Mouse (Mus musculus) kidney, adult 2 months (tissue): ENCODE results near the gene Dohh. TPM values are rescaled to one million over a fixed set of nuclear protein-coding genes. Genes with fewer than 3 reads are reported as not detected.

ENCODE experiments used
- DNase-seq: peaks from one replicate; pipeline ENCODE4 v3.0.0; 2021
- H3K27ac ChIP-seq: fragments of 200-500 bp; 2 replicates; pipeline ENCODE4 v1.5.1; 2012; ENCODE audit warnings: low read depth, low read length, control low read depth, inconsistent platforms; ENCODE audit not compliant: insufficient read depth
- H3K27me3 ChIP-seq: fragments of 200-500 bp; replicated peaks from 2 replicates; pipeline ENCODE4 v1.6.1; 2012; ENCODE audit warnings: mild to moderate bottlenecking, moderate library complexity, low read length, inconsistent platforms; ENCODE audit not compliant: control insufficient read depth, insufficient read depth
- H3K36me3 ChIP-seq: fragments of 200-500 bp; 2 replicates; pipeline ENCODE4 v1.6.1; 2012; ENCODE audit warnings: mild to moderate bottlenecking, moderate library complexity, low read length, inconsistent platforms; ENCODE audit not compliant: control insufficient read depth, insufficient read depth
- H3K4me1 ChIP-seq: fragments of 200-500 bp; 2 replicates; pipeline ENCODE4 v1.6.1; 2011; ENCODE audit warnings: low read length; ENCODE audit not compliant: control insufficient read depth, insufficient read depth
- H3K4me3 ChIP-seq: fragments of 200-500 bp; 2 replicates; pipeline ENCODE4 v1.5.1; 2011; ENCODE audit warnings: mild to moderate bottlenecking, low read depth, low read length, control low read depth; ENCODE audit not compliant: insufficient read depth
- CTCF ChIP-seq: fragments of 200-500 bp; conservative IDR thresholded peaks from 2 replicates; pipeline ENCODE4 v1.5.1; 2011; ENCODE audit warnings: low read depth, mild to moderate bottlenecking, control low read depth, low read length, moderate library complexity, mixed read lengths; ENCODE audit not compliant: insufficient read depth, insufficient read length
- POLR2A ChIP-seq: fragments of 200-500 bp; IDR thresholded peaks from one replicate; pipeline ENCODE4 v1.6.1; 2011; ENCODE audit warnings: low read depth, low read length, control low read depth
- WGBS: fragments of 180-500 bp; shearing (Covaris S2); methylation state at CpG from one replicate; pipeline ENCODE4 v1.1.7; 2018; 5-methylcytosine and 5-hydroxymethylcytosine counted together
- polyA plus RNA-seq: library from polyadenylated mRNA; depleted of rRNA; stranded (reverse); fragments of >200 nt; gene quantifications from 2 replicates; pipeline ENCODE4 v1.2.3, GENCODE M21; 2012

Dohh gene
- polyA plus RNA-seq, 1 experiment = 60.6 TPM

DNA sequence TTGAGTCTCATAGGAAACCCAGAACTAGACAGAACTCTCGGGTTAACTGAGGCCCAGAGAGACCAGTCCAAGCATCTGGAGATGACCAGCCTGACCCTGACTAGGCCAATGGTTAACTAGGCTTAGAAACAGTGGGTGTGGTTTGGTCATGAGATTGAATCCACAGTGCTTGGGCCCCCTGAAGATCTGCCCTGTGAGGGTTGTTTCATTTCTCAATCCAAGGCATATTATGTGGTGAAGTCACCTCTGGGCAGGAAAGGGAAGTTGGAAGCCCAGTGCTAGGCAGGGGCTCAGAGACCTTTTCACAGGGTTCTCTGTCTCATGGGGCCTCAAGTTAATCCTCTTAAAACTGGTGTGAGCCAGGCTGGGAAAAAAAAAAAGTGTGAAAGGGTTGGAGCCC lies 25.4 kb upstream of the Dohh start:
- peak; percentile 76 for DNase-seq
- Histone ChIP-seq H3K4me3 (no peak overlapping the region), H3K36me3 (no peaks in the 10 kb centered on the region), H3K27me3 (no peaks in the 10 kb centered on the region), H3K27ac (no peak overlapping the region), H3K4me1 (peaks cover 21% of the 10 kb centered on the region)
- WGBS = 38% methylated on average over 1 of the region's 1 CpGs
- TF ChIP-seq CTCF = no peak
- no peak for TF ChIP-seq POLR2A

DNA sequence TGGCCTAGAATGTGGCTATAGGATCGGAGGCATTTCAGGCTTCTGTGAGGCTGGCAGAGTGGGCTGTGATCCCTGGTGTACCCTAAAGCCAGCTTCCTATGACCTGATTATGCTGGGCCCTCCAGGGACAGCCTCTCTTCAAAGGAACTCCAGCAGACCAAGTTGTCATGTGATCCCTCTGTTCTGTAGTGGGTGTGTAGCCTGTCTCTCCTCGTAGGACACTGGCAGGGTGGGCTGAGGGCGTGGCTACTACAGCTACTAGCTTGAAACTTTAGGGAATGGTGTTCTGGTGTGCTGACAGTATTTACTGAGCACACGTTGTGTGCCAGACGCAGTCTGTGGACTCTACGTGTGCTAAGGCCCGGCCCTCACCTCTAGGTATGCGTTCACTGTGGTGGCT lies 23.5 kb upstream of the Dohh start:
- Histone ChIP-seq H3K4me3 (no peak overlapping the region), H3K36me3 (no peaks in the 10 kb centered on the region), H3K27ac (no peak overlapping the region), H3K27me3 (no peaks in the 10 kb centered on the region), H3K4me1 (peaks cover 21% of the 10 kb centered on the region)
- WGBS = 75% methylated on average over 8 of the region's 8 CpGs
- TF ChIP-seq POLR2A (no peak), CTCF (no peak)
- no peak for DNase-seq

DNA sequence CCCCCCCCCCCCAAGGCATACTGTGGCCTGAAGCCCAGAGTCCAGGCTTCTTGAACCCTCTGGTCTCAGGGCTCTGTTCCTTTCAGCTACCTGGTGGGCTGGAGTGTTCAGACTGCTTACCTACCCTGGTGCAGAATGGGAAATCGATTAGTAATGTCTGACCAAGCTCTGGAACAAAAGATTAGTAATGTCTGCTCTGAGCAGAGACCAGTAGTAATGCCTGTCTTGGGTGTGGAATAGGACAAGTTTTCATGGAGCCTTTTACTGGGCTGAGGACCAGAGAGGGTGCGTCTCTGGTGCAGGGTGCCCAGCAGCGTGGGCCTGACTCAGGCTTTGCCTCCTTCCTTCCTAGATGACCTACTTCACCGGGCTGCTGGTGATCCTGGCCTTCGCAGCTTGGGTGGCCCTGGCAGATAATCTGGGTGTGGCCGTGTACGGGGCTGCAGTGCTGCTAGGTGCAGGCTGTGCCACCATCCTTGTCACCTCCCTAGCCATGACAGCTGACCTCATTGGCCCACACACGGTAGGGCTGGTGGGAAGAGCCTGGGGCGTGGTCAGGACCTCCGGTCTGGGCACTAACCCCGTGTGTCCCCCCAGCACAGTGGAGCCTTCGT lies 21.8 kb upstream of the Dohh start:
- no peak for DNase-seq
- Histone ChIP-seq H3K27ac (no peak overlapping the region), H3K36me3 (no peaks in the 10 kb centered on the region), H3K4me1 (peaks cover 12% of the 10 kb centered on the region), H3K27me3 (no peaks in the 10 kb centered on the region), H3K4me3 (no peak overlapping the region)
- 84% methylated on average over 12 of the region's 12 CpGs for WGBS
- no peak for TF ChIP-seq POLR2A
- TF ChIP-seq CTCF = no peak

DNA sequence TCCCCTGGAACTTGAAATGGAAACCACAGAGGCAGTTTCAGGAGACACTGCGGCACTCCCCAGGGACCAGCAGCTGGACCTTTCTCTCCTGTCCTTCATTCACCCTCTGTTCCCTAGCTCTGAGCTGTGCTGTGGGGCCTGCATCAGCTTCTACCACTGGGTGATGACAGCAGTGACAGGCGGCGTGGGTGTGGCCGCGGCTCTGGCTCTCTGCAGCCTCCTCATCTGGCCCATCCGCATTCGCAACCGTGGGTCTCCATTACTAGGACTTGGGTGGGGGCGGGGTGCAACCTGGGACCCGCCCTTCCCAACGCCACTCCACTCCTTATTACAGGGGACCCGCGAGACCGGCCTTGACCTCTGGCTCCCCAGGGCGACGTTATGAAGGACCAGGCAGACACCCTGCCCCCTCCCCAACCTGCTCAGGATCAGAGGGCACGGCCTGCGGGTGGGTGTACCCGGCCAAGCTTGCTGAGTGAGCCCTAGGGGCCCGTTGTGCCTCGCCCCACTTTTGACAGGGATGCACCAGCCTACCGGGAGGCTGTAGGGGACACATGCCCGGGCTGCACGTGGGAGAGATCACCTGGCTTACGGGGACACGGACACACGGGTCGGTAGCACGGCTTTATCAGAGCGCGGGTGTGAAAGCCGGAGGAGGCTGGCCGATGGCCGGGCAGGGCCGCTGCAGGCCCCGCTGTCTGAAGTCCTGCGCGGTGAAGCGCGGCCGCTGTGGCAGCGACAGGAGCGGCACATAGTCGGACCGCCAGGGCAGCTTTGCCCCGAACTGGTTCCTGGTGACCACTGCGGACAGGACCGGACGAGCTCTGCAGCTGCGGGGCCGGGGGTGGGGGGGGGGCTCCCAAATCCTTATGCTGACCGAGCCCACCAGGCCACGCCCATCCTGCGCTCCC lies 20.5 kb upstream of the Dohh start:
- peaks cover 7% of the 10 kb centered on the region for H3K4me1 ChIP-seq
- DNase-seq = peak; percentile 67
- H3K27ac ChIP-seq = no peak overlapping the region
- 26% methylated on average over 54 of the region's 54 CpGs for WGBS
- H3K4me3 ChIP-seq = peak overlapping the region; percentile 14; the same call in 1 of the 2 replicates
- H3K36me3 ChIP-seq = no peaks in the 10 kb centered on the region
- no peak for TF ChIP-seq POLR2A
- TF ChIP-seq CTCF = no peak
- no peaks in the 10 kb centered on the region for H3K27me3 ChIP-seq

DNA sequence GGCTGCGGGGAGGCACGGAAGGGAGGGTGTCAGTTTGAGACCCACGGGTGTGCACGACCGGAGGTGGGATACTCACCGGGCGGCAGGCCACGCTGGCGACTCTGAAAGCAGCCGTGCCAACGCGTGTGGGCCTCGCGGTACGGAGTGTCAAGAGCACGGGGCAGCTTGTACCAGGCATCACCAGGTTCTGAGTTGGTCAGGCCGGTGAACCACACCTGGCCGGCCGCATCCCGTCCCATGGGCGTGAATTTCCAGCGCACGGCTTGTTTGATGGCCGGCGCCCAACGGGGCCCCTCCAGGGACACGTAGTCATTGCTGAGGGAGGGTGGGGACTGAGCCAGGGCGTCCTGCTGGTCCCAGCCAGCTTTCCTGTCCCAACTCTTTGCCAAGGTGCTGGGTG lies 19.6 kb upstream of the Dohh start:
- Histone ChIP-seq H3K27ac (no peak overlapping the region), H3K36me3 (no peaks in the 10 kb centered on the region), H3K4me3 (no peak overlapping the region), H3K27me3 (no peaks in the 10 kb centered on the region), H3K4me1 (peaks cover 5% of the 10 kb centered on the region; the same call in 1 of the 2 replicates)
- DNase-seq = no peak
- WGBS = 27% methylated on average over 28 of the region's 28 CpGs
- TF ChIP-seq POLR2A (no peak), CTCF (no peak)

DNA sequence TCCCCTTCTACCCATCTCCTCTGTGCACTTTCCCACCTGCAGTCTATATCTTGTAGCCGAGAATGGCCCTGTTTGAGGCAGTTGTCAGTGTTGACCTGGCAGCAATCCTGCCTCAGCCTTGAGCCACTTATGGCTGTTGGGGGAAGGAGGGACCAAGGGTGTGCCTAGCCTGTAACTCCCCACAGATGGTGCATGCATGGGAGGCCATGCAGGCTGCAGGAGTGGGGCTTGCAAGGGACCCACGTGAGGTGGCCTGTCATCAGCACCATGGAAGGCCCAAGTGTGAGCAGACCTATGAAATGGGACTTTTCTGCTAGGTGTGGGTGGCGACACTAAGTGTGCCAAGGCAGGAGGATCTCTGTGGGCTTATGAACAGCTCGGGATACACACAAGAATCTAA lies 19.2 kb upstream of the Dohh start:
- Histone ChIP-seq H3K4me3 (no peak overlapping the region), H3K27me3 (no peaks in the 10 kb centered on the region), H3K36me3 (no peaks in the 10 kb centered on the region), H3K27ac (no peak overlapping the region), H3K4me1 (peaks cover 1% of the 10 kb centered on the region; the same call in 1 of the 2 replicates)
- WGBS = 60% methylated on average over 4 of the region's 4 CpGs
- TF ChIP-seq CTCF (no peak), POLR2A (no peak)
- no peak for DNase-seq
